10 mouse cellular contexts compared by ENCODE assay signal in genomic region chr2:158058534-158058933, GRCm38 (mm10). TPM values are rescaled to one million over a fixed set of nuclear protein-coding genes. Genes with fewer than 3 reads are reported as not detected.
A peak's percentile ranks its signal among the peaks of the same experiment; 100 is the strongest.
DNase-seq lines count a peak whose midpoint lies in the region; ATAC-seq and TF ChIP-seq lines count a peak whose summit lies in the region.
"Had no signal": no experiment of that assay in that cellular context is flagged by ENCODE, and none has a peak within 500 bp of the region (broad histone marks: within the 10 kb centered on the region; RNA-seq: fewer than 3 reads in every experiment).

No protein-coding gene starts in this region.

- WGBS in heart, embryonic 12.5 days, result 92% methylated on average over 10 of the region's 10 CpGs
- WGBS in intestine, embryonic 16.5 days, result 77% methylated on average over 10 of the region's 10 CpGs

- no peaks in the 10 kb centered on the region for H3K27me3 ChIP-seq in heart, embryonic 12.5 days (replicated peaks)
- H3K27me3 ChIP-seq in intestine, embryonic 16.5 days (replicated peaks; ENCODE audit: control insufficient read depth, insufficient read depth, low read length), result no peaks in the 10 kb centered on the region
- H3K27me3 ChIP-seq: hindbrain, embryonic 15.5 days; midbrain, embryonic 12.5 days had no signal

- H3K4me3 ChIP-seq in heart, embryonic 12.5 days, result no peak overlapping the region
- H3K4me3 ChIP-seq in gastrocnemius, adult 2 months, result no peak overlapping the region
- H3K4me3 ChIP-seq in intestine, embryonic 16.5 days (ENCODE audit: low read length), result no peak overlapping the region
- H3K4me3 ChIP-seq: hindbrain, embryonic 15.5 days; midbrain, embryonic 12.5 days had no signal

- TF ChIP-seq POLR2A in brain, embryonic 14.5 days (IDR thresholded peaks at IDR 0.05; ENCODE audit: borderline replicate concordance, extremely low read depth, insufficient read depth, insufficient read length, poor library complexity, severe bottlenecking), result no peak

- no peak overlapping the region for H3K9ac ChIP-seq in heart, embryonic 12.5 days
- H3K9ac ChIP-seq in intestine, embryonic 16.5 days (ENCODE audit: low read depth, low read length), result no peak overlapping the region
- H3K9ac ChIP-seq: hindbrain, embryonic 15.5 days; midbrain, embryonic 12.5 days had no signal

- no peak for TF ChIP-seq CTCF in brain, embryonic 14.5 days (IDR thresholded peaks at IDR 0.05; ENCODE audit: borderline replicate concordance, extremely low read depth, insufficient read depth, insufficient read length)
- TF ChIP-seq CTCF in gastrocnemius, adult 2 months (IDR thresholded peaks at IDR 0.05), result no peak

- H3K9me3 ChIP-seq in heart, embryonic 12.5 days (replicated peaks), result no peaks in the 10 kb centered on the region
- H3K9me3 ChIP-seq in intestine, embryonic 16.5 days (ENCODE audit: control insufficient read depth, low read length), result no peaks in the 10 kb centered on the region
- H3K9me3 ChIP-seq: hindbrain, embryonic 15.5 days; midbrain, embryonic 12.5 days had no signal

- intact Hi-C loops in gastrocnemius, adult 2 months (cut with DNase I), result no loop called here

- peaks cover 71% of the 10 kb centered on the region for H3K36me3 ChIP-seq in heart, embryonic 12.5 days
- peaks cover 12% of the 10 kb centered on the region; the same call in 1 of the 2 replicates for H3K36me3 ChIP-seq in intestine, embryonic 16.5 days (ENCODE audit: control insufficient read depth, insufficient read depth, low read length)

- no peak for ATAC-seq in heart, embryonic 12.5 days (ENCODE audit: insufficient number of reproducible peaks, low FRiP score)
- no peak for ATAC-seq in intestine, embryonic 16.5 days

- DNase-seq in heart, adult 18-20 months, result peak; percentile 74 to 77
- DNase-seq in brain, embryonic 14.5 days (ENCODE audit: low read depth), result peak; percentile 83
- DNase-seq in gastrocnemius, adult 2 months, result peak; percentile 71
- DNase-seq in layer of hippocampus, postnatal 14 days (ENCODE audit: low spot score in 2 of 2), result peak; percentile 79 to 91
- no peak for DNase-seq in retina, postnatal 1 day
- no peak for DNase-seq in thymus, adult 18-20 months

- H3K4me1 ChIP-seq in heart, embryonic 12.5 days (replicated peaks), result 0 out of 2 replicates have a peak, but pooled peaks cover 4% of the 10 kb centered on the region
- H3K4me1 ChIP-seq in intestine, embryonic 16.5 days (ENCODE audit: control insufficient read depth, insufficient read depth, low read length), result no peaks in the 10 kb centered on the region

- no peak overlapping the region for H3K4me2 ChIP-seq in heart, embryonic 12.5 days
- no peak overlapping the region for H3K4me2 ChIP-seq in intestine, embryonic 16.5 days (ENCODE audit: low read depth, low read length)
- H3K4me2 ChIP-seq: hindbrain, embryonic 15.5 days; midbrain, embryonic 12.5 days had no signal

- H3K27ac ChIP-seq in heart, embryonic 12.5 days (ENCODE audit: poor library complexity, severe bottlenecking), result no peak overlapping the region
- peak overlapping the region; percentile 12; the same call in 1 of the 2 replicates for H3K27ac ChIP-seq in gastrocnemius, adult 2 months
- no peak overlapping the region for H3K27ac ChIP-seq in intestine, embryonic 16.5 days (ENCODE audit: low read length)
- H3K27ac ChIP-seq: midbrain, embryonic 12.5 days had no signal

RNA-seq across cellular contexts. Expression of gene Rprd1b, which starts 30.2 kb away (rescaled TPM):
- total RNA-seq in heart, adult 18-20 months (2021), result 10 to 100 TPM; 26.1 to 33.0 TPM
- 32.4 and 36.8 TPM in 2 replicates for polyA plus RNA-seq in heart, embryonic 12.5 days (2016; fragmentation: Nextera tagmentation; extraction: Ambion mirVana)
- 25.8 and 27.9 TPM in 2 replicates for polyA plus RNA-seq in brain, embryonic 14.5 days (2012; rRNA removed)
- 10 to 100 TPM; 30.2 to 31.9 TPM for total RNA-seq in gastrocnemius, adult 2 months (2021)
- 10 to 100 TPM; 28.5 to 31.0 TPM for total RNA-seq in layer of hippocampus, postnatal 14 days (2021)
- 33.0 and 34.2 TPM in 2 replicates for polyA plus RNA-seq in intestine, embryonic 16.5 days (2015; fragmentation: Nextera tagmentation; extraction: Ambion mirVana)

RNA-seq across cellular contexts. Expression of gene Tti1, which starts 30.3 kb away (rescaled TPM):
- total RNA-seq in heart, adult 18-20 months (2021), result 10 to 100 TPM; 25.8 to 27.1 TPM
- polyA plus RNA-seq in heart, embryonic 12.5 days (2016; fragmentation: Nextera tagmentation; extraction: Ambion mirVana), result 28.1 and 30.3 TPM in 2 replicates
- polyA plus RNA-seq in brain, embryonic 14.5 days (2012; rRNA removed), result 21.4 and 22.3 TPM in 2 replicates
- 10 to 100 TPM; 21.3 to 23.0 TPM for total RNA-seq in gastrocnemius, adult 2 months (2021)
- 10 to 100 TPM; 15.9 to 16.3 TPM for total RNA-seq in layer of hippocampus, postnatal 14 days (2021)
- 18.4 and 20.2 TPM in 2 replicates for polyA plus RNA-seq in intestine, embryonic 16.5 days (2015; fragmentation: Nextera tagmentation; extraction: Ambion mirVana)

Comparison
In these comparisons a context has a peak if more than half of its experiments do, and no peak if none do; other contexts are left out.
1. DNase-seq: peak in heart, adult 18-20 months (2 of 2), brain, embryonic 14.5 days (single experiment), gastrocnemius, adult 2 months (single experiment) and layer of hippocampus, postnatal 14 days (2 of 2); none in retina, postnatal 1 day (single experiment) and thymus, adult 18-20 months (0 of 2).